Mouse (Mus musculus) lung, adult 18-20 months (tissue): ENCODE results near the gene Ccdc138.

Experiments used
- DNase-seq, 2 experiments: peaks; one replicate each; pipeline ENCODE4 v3.0.0; 2022; ENCODE audit warnings: mixed read lengths in 2 of 2

The Ccdc138 gene

GRCm38 (mm10) chr10:58585427-58586223 lies 87.9 kb downstream of the Ccdc138 start:
- no peak for DNase-seq

- DNase-seq = no peak
These were observed 96.7 kb downstream of the Ccdc138 start for GRCm38 (mm10) chr10:58594486-58594885.

GRCm38 (mm10) chr10:58595197-58595596 lies 97.4 kb downstream of the Ccdc138 start:
- DNase-seq = no peak

GRCm38 (mm10) chr10:58595821-58596220 lies 98.1 kb downstream of the Ccdc138 start:
- DNase-seq = no peak

GRCm38 (mm10) chr10:58600151-58600550 lies 102.4 kb downstream of the Ccdc138 start:
- no peak for DNase-seq

GRCm38 (mm10) chr10:58600983-58601382 lies 103.2 kb downstream of the Ccdc138 start:
- DNase-seq = no peak

- no peak for DNase-seq
These were observed 103.7 kb downstream of the Ccdc138 start for GRCm38 (mm10) chr10:58601431-58601901.

- no peak for DNase-seq
These were observed 104.2 kb downstream of the Ccdc138 start for GRCm38 (mm10) chr10:58601946-58602345.

GRCm38 (mm10) chr10:58604779-58605178 lies 107.0 kb downstream of the Ccdc138 start:
- DNase-seq = peak; percentile 83 to 84

GRCm38 (mm10) chr10:58606356-58606755 lies 108.6 kb downstream of the Ccdc138 start:
- DNase-seq = no peak

GRCm38 (mm10) chr10:58608858-58609257 lies 111.1 kb downstream of the Ccdc138 start:
- peak; percentile 63 to 73 for DNase-seq

GRCm38 (mm10) chr10:58610484-58611261 lies 112.9 kb downstream of the Ccdc138 start:
- DNase-seq = peak in 1 of 2 experiments; percentile 35

- DNase-seq = no peak
These were observed 116.9 kb downstream of the Ccdc138 start for GRCm38 (mm10) chr10:58614601-58615000.

GRCm38 (mm10) chr10:58616565-58616964 lies 118.8 kb downstream of the Ccdc138 start:
- no peak for DNase-seq

GRCm38 (mm10) chr10:58618501-58619216 lies 120.9 kb downstream of the Ccdc138 start:
- peak; percentile 29 to 52 for DNase-seq

GRCm38 (mm10) chr10:58619266-58619665 lies 121.5 kb downstream of the Ccdc138 start:
- DNase-seq = no peak

GRCm38 (mm10) chr10:58624848-58625711 lies 127.3 kb downstream of the Ccdc138 start:
- DNase-seq = no peak
